Mouse (Mus musculus) midbrain, postnatal 0 days (tissue): ENCODE results near the gene BC051019. TPM values are rescaled to one million over a fixed set of nuclear protein-coding genes. Genes with fewer than 3 reads are reported as not detected.

ENCODE experiments used
- ATAC-seq: fragments of 200-750 bp; cut with Nextera tagmentation; 2 replicates; pipeline ENCODE4 v1.8.0; 2017; ENCODE audit warnings: moderate number of reproducible peaks, mild to moderate bottlenecking, moderate TSS enrichment, moderate library complexity; ENCODE audit not compliant: low FRiP score
- DNase-seq: peaks from one replicate; pipeline ENCODE4 v3.0.0-alpha.2; 2015; ENCODE audit warnings: low spot score
- H3K27ac ChIP-seq: fragments of 300-500 bp; sonication (generic); 2 replicates; pipeline ENCODE4 v1.5.1; 2014; ENCODE audit warnings: low read depth, mild to moderate bottlenecking, low read length, mixed read lengths
- H3K27me3 ChIP-seq: fragments of 300-500 bp; sonication (generic); 2 replicates; pipeline ENCODE4 v1.6.1; 2014; ENCODE audit warnings: low read length, control low read depth, mixed read lengths; ENCODE audit not compliant: insufficient read depth
- H3K36me3 ChIP-seq: fragments of 300-500 bp; sonication (generic); 2 replicates; pipeline ENCODE4 v1.6.1; 2014; ENCODE audit warnings: low read length, control low read depth, mixed read lengths; ENCODE audit not compliant: insufficient read depth
- H3K4me1 ChIP-seq: fragments of 300-500 bp; sonication (generic); 2 replicates; pipeline ENCODE4 v1.6.1; 2014; ENCODE audit warnings: mild to moderate bottlenecking, control low read depth, antibody characterized with exemption, low read length, mixed read lengths; ENCODE audit not compliant: insufficient read depth
- H3K4me2 ChIP-seq: fragments of 300-500 bp; sonication (generic); 2 replicates; pipeline ENCODE4 v1.6.1; 2014; ENCODE audit warnings: low read depth, mild to moderate bottlenecking, low read length, mixed read lengths; ENCODE audit not compliant: poor library complexity, severe bottlenecking
- H3K4me3 ChIP-seq: fragments of 300-500 bp; sonication (generic); 2 replicates; pipeline ENCODE4 v1.5.1; 2014; ENCODE audit warnings: low read depth, mild to moderate bottlenecking, low read length, moderate library complexity
- H3K9ac ChIP-seq: fragments of 300-500 bp; sonication (generic); replicated peaks from 2 replicates; pipeline ENCODE4 v1.6.1; 2014; ENCODE audit warnings: mild to moderate bottlenecking, low read length, moderate library complexity, mixed read lengths; ENCODE audit not compliant: poor library complexity, severe bottlenecking
- H3K9me3 ChIP-seq: fragments of 300-500 bp; sonication (generic); 2 replicates; pipeline ENCODE4 v1.6.1; 2016; ENCODE audit warnings: low read length, control low read depth
- CTCF ChIP-seq: IDR thresholded peaks from 2 replicates; pipeline ENCODE4 v1.5.1; 2016; ENCODE audit warnings: antibody characterized with exemption, mild to moderate bottlenecking
- WGBS: fragments of 180-500 bp; shearing (Covaris S2); extraction: QIAGEN DNeasy Blood & Tissue Kit; methylation state at CpG from one replicate; pipeline ENCODE4 v1.1.7; 2014; 5-methylcytosine and 5-hydroxymethylcytosine counted together
- polyA plus RNA-seq: library from polyadenylated mRNA; unstranded; fragments of >200 nt; fragmentation: Nextera tagmentation; extraction: Ambion mirVana; gene quantifications from 2 replicates; pipeline ENCODE4 v1.2.1, GENCODE M21; 2015
- total RNA-seq: library from RNA; depleted of rRNA; stranded (reverse); fragments of >200 nt; gene quantifications from 2 replicates; pipeline ENCODE4 v1.2.3, GENCODE M21; 2014

The BC051019 gene
- total and polyA plus RNA-seq, 2 experiments from 2014 or later, result 0.58 to 1.5 TPM

DNA sequence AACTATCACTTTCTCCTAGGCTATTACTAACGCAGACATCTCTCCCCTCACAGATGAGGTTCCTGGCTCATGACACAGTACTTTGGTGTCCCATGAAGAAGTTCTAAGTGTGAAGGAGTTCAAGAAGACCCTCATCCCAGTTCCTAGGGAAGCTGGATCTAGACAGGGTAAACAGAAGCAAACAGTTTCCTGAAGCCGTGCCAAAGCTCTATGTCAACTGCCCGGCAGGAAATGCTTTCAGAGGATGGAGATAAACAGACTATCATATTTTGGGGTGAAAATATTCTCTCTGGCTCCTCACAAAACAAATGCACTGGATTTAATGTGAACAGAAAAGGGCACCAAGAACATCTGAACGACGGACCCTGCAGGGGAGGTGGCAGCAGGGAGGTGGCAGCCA, 32.7 kb downstream of the BC051019 start:
- 84% methylated on average over 5 of the region's 5 CpGs for WGBS
- DNase-seq, result no peak

GRCm38 (mm10) chr7:109690101-109690500, 33.5 kb downstream of the BC051019 start:
- no peaks in the 10 kb centered on the region for H3K4me1 ChIP-seq
- no peak overlapping the region for H3K27ac ChIP-seq
- DNase-seq (no peak), ATAC-seq (no peak)
- H3K9me3 ChIP-seq, result no peaks in the 10 kb centered on the region
- H3K36me3 ChIP-seq, result no peaks in the 10 kb centered on the region
- 90% methylated on average over 3 of the region's 3 CpGs for WGBS
- peak; percentile 49 for TF ChIP-seq CTCF
- no peaks in the 10 kb centered on the region for H3K27me3 ChIP-seq
- H3K9ac ChIP-seq, result no peak overlapping the region
- no peak overlapping the region for H3K4me2 ChIP-seq
- H3K4me3 ChIP-seq, result no peak overlapping the region

More for the DNA sequence above, 32.7 kb downstream of the BC051019 start:
- Histone ChIP-seq H3K27me3 (no peaks in the 10 kb centered on the region), H3K4me2 (no peak overlapping the region), H3K4me1 (no peaks in the 10 kb centered on the region), H3K27ac (no peak overlapping the region), H3K9me3 (no peaks in the 10 kb centered on the region), H3K4me3 (no peak overlapping the region), H3K9ac (no peak overlapping the region), H3K36me3 (no peaks in the 10 kb centered on the region)
- no peak for ATAC-seq
- no peak for TF ChIP-seq CTCF

DNA sequence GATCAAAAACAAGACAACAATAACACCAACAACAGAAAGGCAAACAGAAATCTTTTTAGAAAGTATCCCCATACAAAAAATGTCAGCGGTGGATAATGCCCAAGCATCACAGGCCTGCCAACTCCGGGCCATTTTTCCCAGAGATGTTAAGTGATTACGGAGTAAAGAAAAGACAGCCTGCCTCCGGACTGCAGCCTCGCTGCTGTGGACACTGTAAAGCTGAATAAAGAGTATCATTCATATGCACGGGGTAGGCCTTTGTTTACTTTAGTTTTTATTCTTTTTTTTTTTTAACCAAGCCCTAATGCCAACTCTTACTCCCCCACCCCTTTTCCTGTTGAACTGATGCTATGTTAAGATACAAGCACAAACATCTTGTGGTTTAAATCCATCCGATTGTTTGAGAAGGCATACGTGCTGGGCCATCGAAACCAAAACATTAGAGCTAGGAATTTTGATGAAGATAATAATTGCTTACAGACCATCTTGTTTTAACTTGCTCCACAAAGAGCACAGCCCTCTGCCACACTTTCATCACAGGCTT, 37.0 kb downstream of the BC051019 start:
- DNase-seq, result no peak
- Histone ChIP-seq H3K9ac (no peak overlapping the region), H3K4me3 (no peak overlapping the region), H3K4me1 (no peaks in the 10 kb centered on the region), H3K9me3 (no peaks in the 10 kb centered on the region), H3K27ac (no peak overlapping the region), H3K36me3 (no peaks in the 10 kb centered on the region), H3K4me2 (no peak overlapping the region), H3K27me3 (no peaks in the 10 kb centered on the region)
- ATAC-seq, result no peak
- TF ChIP-seq CTCF, result no peak
- 27% methylated on average over 9 of the region's 9 CpGs for WGBS

DNA sequence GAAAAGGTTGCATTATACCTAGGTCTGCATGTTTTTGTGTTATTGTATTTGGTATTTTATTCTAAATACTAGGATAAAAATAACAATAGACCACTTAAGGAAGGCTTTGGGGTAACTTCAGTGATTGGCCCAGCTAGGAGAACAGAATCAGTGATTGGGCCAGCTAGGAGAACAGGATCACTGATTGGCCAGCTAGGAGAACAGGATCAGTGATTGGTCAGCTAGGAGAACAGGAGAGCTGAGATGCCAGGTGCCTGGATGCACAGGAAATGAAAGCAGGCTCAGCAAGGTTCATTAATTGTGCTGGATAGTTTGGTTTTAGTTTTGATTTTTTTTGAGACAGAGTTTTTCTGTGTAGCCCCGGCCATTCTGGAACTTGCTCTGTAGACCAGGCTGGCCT, 42.8 kb downstream of the BC051019 start:
- H3K27me3 ChIP-seq, result no peaks in the 10 kb centered on the region
- DNase-seq (no peak), ATAC-seq (no peak)
- no peak overlapping the region for H3K4me3 ChIP-seq
- TF ChIP-seq CTCF, result no peak
- H3K9me3 ChIP-seq, result no peaks in the 10 kb centered on the region
- H3K27ac ChIP-seq, result no peak overlapping the region
- no peak overlapping the region for H3K4me2 ChIP-seq
- H3K9ac ChIP-seq, result no peak overlapping the region
- WGBS, result 97% methylated on average over 1 of the region's 1 CpGs
- no peaks in the 10 kb centered on the region for H3K36me3 ChIP-seq
- no peaks in the 10 kb centered on the region for H3K4me1 ChIP-seq

- Histone ChIP-seq H3K27ac (no peak overlapping the region), H3K9me3 (no peaks in the 10 kb centered on the region), H3K27me3 (no peaks in the 10 kb centered on the region), H3K9ac (no peak overlapping the region), H3K4me2 (no peak overlapping the region), H3K4me3 (no peak overlapping the region), H3K36me3 (no peaks in the 10 kb centered on the region), H3K4me1 (no peaks in the 10 kb centered on the region)
- DNase-seq, result no peak
- ATAC-seq, result no peak
- no peak for TF ChIP-seq CTCF
- WGBS, result 93% methylated on average over 2 of the region's 2 CpGs
Observed at GRCm38 (mm10) chr7:109680284-109680683, 43.4 kb downstream of the BC051019 start.

DNA sequence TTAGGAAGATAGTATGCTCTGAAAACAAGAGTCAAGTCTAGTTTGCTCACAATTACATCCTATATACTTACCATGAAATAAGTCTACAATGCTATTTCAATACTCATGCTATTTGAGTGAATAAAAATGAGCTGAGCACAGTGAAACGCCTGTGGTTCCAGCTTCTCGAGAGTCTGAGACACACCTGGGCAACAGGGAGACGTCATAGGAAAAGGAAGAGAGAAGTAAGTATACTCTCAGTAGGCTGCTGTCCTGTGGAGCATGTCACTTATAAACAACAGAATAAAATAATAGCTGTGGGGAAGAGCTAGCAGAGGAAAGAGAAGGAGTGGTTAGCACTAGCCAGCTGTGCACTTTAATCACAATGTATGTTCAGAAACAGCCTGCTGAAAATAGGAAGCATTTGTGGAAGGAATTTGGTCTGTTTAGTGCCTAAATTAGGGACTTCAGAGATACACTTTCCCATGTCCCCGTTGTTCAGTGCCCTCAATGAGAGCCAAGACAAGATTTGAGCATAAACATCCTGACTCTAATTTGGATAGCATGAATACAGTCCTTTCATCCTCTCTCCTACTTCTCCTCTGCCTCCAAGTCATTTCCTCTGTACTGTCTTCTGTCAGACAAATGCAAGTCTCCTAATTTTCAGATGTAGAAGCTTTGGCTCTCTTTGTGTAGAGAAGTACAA, 48.6 kb downstream of the BC051019 start:
- DNase-seq (no peak), ATAC-seq (no peak)
- no peak overlapping the region for H3K27ac ChIP-seq
- H3K9me3 ChIP-seq, result no peaks in the 10 kb centered on the region
- H3K36me3 ChIP-seq, result no peaks in the 10 kb centered on the region
- no peak for TF ChIP-seq CTCF
- WGBS, result 71% methylated on average over 4 of the region's 4 CpGs
- no peak overlapping the region for H3K9ac ChIP-seq
- H3K27me3 ChIP-seq, result no peaks in the 10 kb centered on the region
- H3K4me3 ChIP-seq, result no peak overlapping the region
- H3K4me2 ChIP-seq, result no peak overlapping the region
- H3K4me1 ChIP-seq, result no peaks in the 10 kb centered on the region; the same call in 1 of the 2 replicates
